Comparison of ENCODE assay signal across 18 mouse cellular contexts in genomic region chr6:137918156-137918555, GRCm38 (mm10).
A peak's percentile ranks its signal among the peaks of the same experiment; 100 is the strongest.
DNase-seq lines count a peak whose midpoint lies in the region; ATAC-seq and TF ChIP-seq lines count a peak whose summit lies in the region.
"Had no signal": no experiment of that assay in that cellular context is flagged by ENCODE, and none has a peak within 500 bp of the region (broad histone marks: within the 10 kb centered on the region; RNA-seq: fewer than 3 reads in every experiment).

No protein-coding gene starts in this region.

- H3K79me2 ChIP-seq in C2C12 (ENCODE audit: control insufficient read depth, insufficient read depth) (no peaks in the 10 kb centered on the region), myocyte (ENCODE audit: control insufficient read depth, insufficient read depth) (no peaks in the 10 kb centered on the region)

- DNase-seq in 3T3-L1 (ENCODE audit: low read depth, low spot score): peak; percentile 30
- no peak for DNase-seq in spleen, adult 12 weeks (ENCODE audit: low spot score)
- DNase-seq in forebrain, postnatal 0 days: no peak
- DNase-seq: adrenal gland, adult 2 months; adrenal gland, postnatal 10 days; adrenal gland, postnatal 25 days; B cell, adult 2 months; cerebellum, adult 11 months; cerebellum, adult 2 months; cerebellum, adult 9-10 months; cerebellum, postnatal 10 days; cerebellum, postnatal 25 days had no signal

- no peaks in the 10 kb centered on the region for H3K4me1 ChIP-seq in forebrain, postnatal 0 days (ENCODE audit: insufficient read depth)
- H3K4me1 ChIP-seq: embryonic facial prominence, embryonic 13.5 days; embryonic facial prominence, embryonic 15.5 days; forebrain, embryonic 15.5 days had no signal

- H3K36me3 ChIP-seq in C2C12 (ENCODE audit: control insufficient read depth, insufficient read depth) (no peaks in the 10 kb centered on the region), myocyte (ENCODE audit: control insufficient read depth, insufficient read depth) (no peaks in the 10 kb centered on the region)
- H3K36me3 ChIP-seq in forebrain, postnatal 0 days (ENCODE audit: insufficient read depth): no peaks in the 10 kb centered on the region
- H3K36me3 ChIP-seq: embryonic facial prominence, embryonic 13.5 days; embryonic facial prominence, embryonic 15.5 days; forebrain, embryonic 15.5 days had no signal

- 73% methylated on average over 4 of the region's 4 CpGs for WGBS in forebrain, postnatal 0 days

- TF ChIP-seq CTCF in C2C12 (IDR thresholded peaks at IDR 0.05; ENCODE audit: control insufficient read depth, insufficient read depth, insufficient read length): no peak
- no peak for TF ChIP-seq CTCF in forebrain, postnatal 0 days (IDR thresholded peaks at IDR 0.05; ENCODE audit: low read depth)

- H3K79me3 ChIP-seq in C2C12 (ENCODE audit: low read depth): no peaks in the 10 kb centered on the region

- no peak overlapping the region for H3K27ac ChIP-seq in forebrain, postnatal 0 days (ENCODE audit: low read depth, low read length)
- H3K27ac ChIP-seq: embryonic facial prominence, embryonic 13.5 days; embryonic facial prominence, embryonic 15.5 days; forebrain, embryonic 13.5 days; forebrain, embryonic 15.5 days had no signal

- H3ac ChIP-seq in C2C12 (ENCODE audit: control insufficient read depth, insufficient read length, low read depth) (no peak overlapping the region), myocyte (ENCODE audit: control insufficient read depth, insufficient read length) (no peak overlapping the region)

- H3K27me3 ChIP-seq in C2C12 (ENCODE audit: control insufficient read depth, insufficient read depth, insufficient read length): no peaks in the 10 kb centered on the region
- no peaks in the 10 kb centered on the region for H3K27me3 ChIP-seq in myocyte (ENCODE audit: control insufficient read depth, insufficient read depth, insufficient read length)
- H3K27me3 ChIP-seq in forebrain, postnatal 0 days (ENCODE audit: insufficient read depth, low read length): no peaks in the 10 kb centered on the region
- H3K27me3 ChIP-seq: embryonic facial prominence, embryonic 13.5 days; embryonic facial prominence, embryonic 15.5 days; forebrain, embryonic 13.5 days; forebrain, embryonic 15.5 days had no signal

- H3K9me3 ChIP-seq in forebrain, postnatal 0 days (ENCODE audit: low read length): no peaks in the 10 kb centered on the region
- H3K9me3 ChIP-seq: embryonic facial prominence, embryonic 13.5 days; embryonic facial prominence, embryonic 15.5 days; forebrain, embryonic 13.5 days; forebrain, embryonic 15.5 days had no signal

- H3K4me3 ChIP-seq in C2C12 (ENCODE audit: insufficient read depth, poor library complexity, severe bottlenecking) (no peak overlapping the region), myocyte (no peak overlapping the region)
- no peak overlapping the region for H3K4me3 ChIP-seq in forebrain, postnatal 0 days (ENCODE audit: low read depth, low read length)
- H3K4me3 ChIP-seq: embryonic facial prominence, embryonic 13.5 days; embryonic facial prominence, embryonic 15.5 days; forebrain, embryonic 13.5 days; forebrain, embryonic 15.5 days had no signal

- no peak for TF ChIP-seq POLR2A in myocyte (IDR thresholded peaks at IDR 0.05; ENCODE audit: insufficient read length, low read depth)

- no peak overlapping the region for H3K9ac ChIP-seq in forebrain, postnatal 0 days
- H3K9ac ChIP-seq: embryonic facial prominence, embryonic 13.5 days; embryonic facial prominence, embryonic 15.5 days; forebrain, embryonic 13.5 days; forebrain, embryonic 15.5 days had no signal

- ATAC-seq in forebrain, postnatal 0 days: no peak
- ATAC-seq: forebrain, embryonic 13.5 days; forebrain, embryonic 15.5 days had no signal

- peak overlapping the region; percentile 54 for H3K4me2 ChIP-seq in myocyte (ENCODE audit: low read depth)
- H3K4me2 ChIP-seq in forebrain, postnatal 0 days (ENCODE audit: low read depth): no peak overlapping the region
- H3K4me2 ChIP-seq: embryonic facial prominence, embryonic 13.5 days; embryonic facial prominence, embryonic 15.5 days; forebrain, embryonic 13.5 days; forebrain, embryonic 15.5 days had no signal

TF ChIP-seq in C2C12, 6 proteins besides CTCF, POLR2A, EP300 and RAD21:
- TF ChIP-seq MYOD1 (IDR thresholded peaks at IDR 0.05; ENCODE audit: control insufficient read depth, insufficient read length, low read depth) (peak; percentile 89), MAX (IDR thresholded peaks at IDR 0.05) (no peak), MYOG (IDR thresholded peaks at IDR 0.05; ENCODE audit: control insufficient read depth, extremely low read depth, insufficient read length) (no peak), FOSL1 (IDR thresholded peaks at IDR 0.05; ENCODE audit: insufficient read depth, low read length, poor library complexity, severe bottlenecking) (no peak), CEBPB (IDR thresholded peaks at IDR 0.05; ENCODE audit: low read depth) (no peak), USF1 (IDR thresholded peaks at IDR 0.05; ENCODE audit: low read depth) (no peak)

TF ChIP-seq in myocyte, 11 proteins besides CTCF, POLR2A, EP300 and RAD21:
- peak; percentile 30 to 71 (median 66) for TF ChIP-seq MYOD1 (IDR thresholded peaks at IDR 0.05; ENCODE audit: control insufficient read depth in 1 of 3, insufficient read length in 2 of 3, low read depth in 2 of 3)
- TF ChIP-seq POLR2AphosphoS2 (IDR thresholded peaks at IDR 0.05; ENCODE audit: insufficient read length, low read depth): no peak
